Mouse (Mus musculus) common myeloid progenitor, adult 5-6 weeks (primary cell): ENCODE measurements around the gene Tkt. TPM values are rescaled to one million over a fixed set of nuclear protein-coding genes. Genes with fewer than 3 reads are reported as not detected.

Experiments used
- ATAC-seq: replicated peaks from 2 replicates; pipeline ENCODE4 v1.8.0; 2016; ENCODE audit warnings: low read depth, mild to moderate bottlenecking, moderate TSS enrichment, inconsistent platforms; ENCODE audit not compliant: poor library complexity, severe bottlenecking
- total RNA-seq: library from RNA; stranded (forward); fragments of 200-1000, 187-1606 nt; gene quantifications from 2 replicates; pipeline ENCODE4 v1.2.3, GENCODE M21; 2017

Tkt gene
- total RNA-seq, 1 experiment from 2014 or later: 458 TPM

DNA sequence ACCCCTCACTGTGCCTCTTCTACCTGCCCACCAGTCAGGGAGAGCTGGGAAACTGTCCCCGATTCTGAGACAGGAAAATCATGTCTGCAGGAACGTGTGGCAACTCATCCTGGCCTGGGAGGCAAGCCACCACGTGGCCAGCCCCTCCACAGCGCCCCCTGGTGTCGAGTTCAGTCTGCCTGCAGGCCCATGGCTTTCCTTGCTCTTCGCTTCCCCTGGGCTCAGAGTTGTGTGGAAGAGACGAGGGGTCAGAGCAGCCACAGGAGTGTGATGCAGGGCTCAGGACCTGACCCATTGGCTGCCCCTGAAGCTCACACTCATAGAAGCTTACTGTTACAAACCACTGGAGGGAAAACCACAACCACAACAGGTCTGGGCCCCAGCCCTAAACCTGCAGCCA is 64.4 kb downstream of the Tkt start:
- ATAC-seq: peak; percentile 69

DNA sequence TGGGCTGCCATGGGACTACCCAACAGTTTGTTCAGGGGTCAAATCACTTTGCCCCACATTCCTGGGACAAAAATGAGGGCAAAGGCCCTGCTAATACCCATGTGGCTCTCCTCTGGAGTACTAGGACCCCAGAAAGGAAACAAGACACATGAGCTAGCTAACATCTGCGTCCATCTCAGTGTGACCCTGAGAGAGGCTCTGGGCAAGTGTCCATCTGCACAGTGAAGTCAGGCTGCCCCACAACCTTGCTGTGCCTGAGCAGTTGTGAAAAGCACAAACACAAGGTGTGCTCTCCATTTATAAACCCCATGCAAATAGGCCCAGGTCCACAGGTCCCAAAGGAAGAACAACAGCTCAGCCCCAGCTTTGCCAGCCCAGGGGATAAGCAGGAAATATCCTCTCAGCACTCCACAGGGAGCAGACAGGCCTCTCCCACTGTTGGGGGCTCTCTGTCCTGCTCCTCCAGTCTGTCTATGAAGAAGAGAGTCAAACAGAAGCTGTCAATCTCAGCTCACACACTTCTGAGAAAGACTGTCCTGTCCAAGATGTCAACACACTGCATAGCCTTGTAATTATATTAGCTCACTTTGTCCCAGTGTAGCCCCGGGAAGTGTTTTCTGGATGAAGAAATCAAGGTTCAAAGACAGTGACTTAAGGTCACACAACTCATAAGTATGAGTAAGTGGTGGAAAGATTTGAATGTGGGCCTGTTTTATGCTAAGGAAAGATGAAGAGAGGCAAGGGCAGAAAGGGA is 65.0 kb downstream of the Tkt start:
- ATAC-seq: no peak

DNA sequence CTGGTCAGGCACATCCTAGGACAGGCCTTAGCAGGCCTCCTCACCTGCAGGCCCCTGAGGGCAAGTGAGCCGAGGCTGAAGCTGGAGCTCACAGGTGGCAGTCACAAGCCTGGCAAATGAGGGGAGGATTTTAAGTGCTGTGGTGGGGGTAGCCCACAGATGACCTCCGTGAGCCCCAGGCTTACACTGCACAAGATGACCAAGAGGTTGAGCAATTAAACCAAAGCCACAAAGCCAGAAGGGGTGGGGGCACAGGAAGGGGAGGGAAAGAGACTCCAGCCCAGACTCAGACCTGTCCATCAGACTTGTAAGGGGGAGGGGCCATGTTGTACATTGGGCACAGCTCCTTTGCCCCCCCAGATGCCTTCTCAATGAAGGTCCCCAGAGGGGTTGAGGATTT is 68.6 kb downstream of the Tkt start:
- ATAC-seq: peak; percentile 26

DNA sequence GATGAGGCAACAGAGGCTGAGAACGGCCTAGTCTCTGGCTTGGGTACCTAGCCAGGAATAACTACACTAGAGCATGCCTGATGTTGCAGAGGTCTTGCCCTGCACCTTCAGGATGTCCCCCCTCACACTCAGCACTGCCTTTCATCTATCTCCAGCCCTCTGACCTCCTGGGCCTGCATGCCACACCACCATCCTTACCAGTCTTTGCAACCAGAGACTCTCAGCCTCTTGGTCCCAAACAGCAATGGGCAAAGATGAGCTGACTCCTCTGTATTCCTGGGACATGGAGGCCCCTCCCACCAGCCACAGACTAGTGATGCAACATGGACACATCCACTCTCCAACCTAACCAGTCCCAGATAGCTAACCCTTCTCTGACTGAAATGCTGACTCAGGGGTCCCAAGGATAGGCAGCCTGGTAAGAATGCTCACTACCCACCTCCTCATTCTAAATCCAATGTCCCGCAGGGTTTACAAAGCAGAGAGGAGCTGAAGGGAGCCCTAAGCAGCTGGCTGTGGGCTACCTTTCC is 70.7 kb downstream of the Tkt start:
- ATAC-seq: no peak

DNA sequence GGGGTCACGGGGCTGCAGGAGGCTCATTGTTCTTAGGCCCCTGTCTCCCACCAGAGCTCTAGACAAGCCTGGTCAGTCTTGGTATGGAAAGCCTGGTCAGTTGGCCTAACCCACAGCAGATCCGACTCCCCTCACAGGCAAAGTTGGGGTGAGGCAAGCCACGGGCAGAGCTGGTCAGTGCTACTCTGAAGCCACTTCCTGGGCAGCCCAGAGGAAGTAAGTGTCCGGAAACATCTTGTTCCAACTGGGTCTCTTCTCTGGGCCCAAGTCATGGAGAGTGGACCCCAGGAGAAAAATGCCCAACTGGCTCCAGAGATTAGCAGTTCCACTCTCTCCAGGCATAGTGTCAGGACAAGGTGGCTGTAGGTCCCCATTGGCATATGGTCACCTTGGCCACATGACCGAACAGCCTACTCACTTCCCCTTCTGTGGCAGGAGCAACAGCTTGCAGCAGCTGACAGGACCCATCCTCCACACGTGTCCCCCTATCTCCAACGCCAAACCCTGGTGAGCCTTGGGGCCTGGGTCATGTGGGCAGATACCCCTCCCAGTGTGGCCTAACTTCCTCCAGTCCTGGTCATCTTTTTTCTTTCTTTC is 71.9 kb downstream of the Tkt start:
- peak; percentile 65 for ATAC-seq

DNA sequence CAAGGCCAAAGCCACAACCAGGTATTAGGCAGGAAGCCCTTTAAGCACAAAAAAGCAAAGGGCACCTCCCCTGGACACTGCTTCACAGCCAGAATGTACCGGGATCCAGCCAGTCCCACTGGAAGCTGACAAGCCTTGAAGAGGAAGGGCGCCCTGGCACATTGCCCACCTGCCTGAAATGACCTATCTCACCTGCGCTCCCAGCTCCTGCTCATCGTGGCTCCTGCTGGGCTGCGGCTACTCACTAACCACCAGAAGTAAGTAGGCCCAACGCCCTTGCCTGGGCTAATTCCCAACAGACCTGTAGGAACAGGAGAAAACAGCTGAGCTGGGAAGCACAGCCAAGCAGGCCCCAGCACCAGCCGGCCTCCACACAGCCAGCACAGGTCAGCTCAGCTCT is 74.0 kb downstream of the Tkt start:
- no peak for ATAC-seq

DNA sequence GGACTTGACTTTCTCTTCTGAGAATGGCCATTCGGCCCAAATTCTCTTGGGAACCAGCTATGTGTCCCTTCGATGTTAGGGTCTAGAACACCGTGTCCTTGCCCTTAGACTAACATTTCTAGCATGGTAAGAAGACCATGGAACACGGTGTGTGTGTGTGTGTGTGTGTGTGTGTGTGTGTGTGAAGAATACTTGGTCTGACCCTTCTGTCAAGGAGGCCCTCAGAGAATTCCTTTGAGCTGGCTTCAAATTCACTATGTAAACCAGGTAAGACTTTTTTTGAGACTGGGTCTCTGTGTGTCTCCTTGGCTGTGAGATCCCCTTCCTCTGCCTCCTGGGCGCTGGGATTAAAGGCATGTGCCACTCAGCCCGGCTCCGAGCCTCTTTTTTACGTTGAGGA is 74.4 kb downstream of the Tkt start:
- ATAC-seq: no peak

Other genes with a start within 250 kb of the Tkt start
- gene Dcp1a, start 68.8 kb upstream of the Tkt start, total RNA-seq: 26.4 and 32.9 TPM in 2 replicates
- 0.49 and 0.78 TPM in 2 replicates for gene Cacna1d, start 56.9 kb upstream of the Tkt start, total RNA-seq
- gene Prkcd, start 77.9 kb downstream of the Tkt start, total RNA-seq: 80.4 and 81.1 TPM in 2 replicates
- 15.8 and 18.3 TPM in 2 replicates for gene Rft1, start 106.0 kb downstream of the Tkt start, total RNA-seq
- gene Sfmbt1, start 166.5 kb downstream of the Tkt start, total RNA-seq: 16.0 and 18.9 TPM in 2 replicates